Mouse (Mus musculus) bone marrow, adult 2 months (tissue): ENCODE data around the gene Olfr1466. TPM values are rescaled to one million over a fixed set of nuclear protein-coding genes. Genes with fewer than 3 reads are reported as not detected.

Experiments
- H3K27ac ChIP-seq: fragments of 200-500 bp; 2 replicates; pipeline ENCODE4 v1.5.1; 2012; ENCODE audit warnings: low read depth, mild to moderate bottlenecking, control low read depth, inconsistent platforms, low read length; ENCODE audit not compliant: control insufficient read depth, poor library complexity, insufficient read depth
- H3K4me1 ChIP-seq: fragments of 200-500 bp; 2 replicates; pipeline ENCODE4 v1.6.1; 2011; ENCODE audit warnings: low read length; ENCODE audit not compliant: control insufficient read depth, insufficient read depth
- H3K4me3 ChIP-seq: fragments of 200-500 bp; replicated peaks from 2 replicates; pipeline ENCODE3; 2011; ENCODE audit warnings: mild to moderate bottlenecking, low read depth, low read length, control low read depth; ENCODE audit not compliant: control insufficient read depth
- CTCF ChIP-seq: fragments of 200-500 bp; IDR thresholded peaks from 2 replicates; pipeline ENCODE4 v1.5.1; 2011; ENCODE audit warnings: low read length, control low read depth; ENCODE audit not compliant: control insufficient read depth, insufficient read depth
- POLR2A ChIP-seq: fragments of 200-500 bp; IDR thresholded peaks from 2 replicates; pipeline ENCODE4 v1.6.1; 2011; ENCODE audit warnings: low read depth, mild to moderate bottlenecking, control low read depth, low read length, borderline replicate concordance; ENCODE audit not compliant: control insufficient read depth
- WGBS: fragments of 180-500 bp; shearing (Covaris S2); methylation state at CpG from one replicate; pipeline ENCODE4 v1.1.7; 2018; 5-methylcytosine and 5-hydroxymethylcytosine counted together
- polyA plus RNA-seq: library from polyadenylated mRNA; stranded (reverse); fragments of >200 nt; gene quantifications from 2 replicates; pipeline ENCODE4 v1.2.4, GENCODE M21; 2011; ENCODE audit warnings: low replicate concordance; ENCODE audit not compliant: missing spikeins, insufficient read depth, insufficient read length

The Olfr1466 gene
- not detected in 2 replicates for polyA plus RNA-seq

DNA sequence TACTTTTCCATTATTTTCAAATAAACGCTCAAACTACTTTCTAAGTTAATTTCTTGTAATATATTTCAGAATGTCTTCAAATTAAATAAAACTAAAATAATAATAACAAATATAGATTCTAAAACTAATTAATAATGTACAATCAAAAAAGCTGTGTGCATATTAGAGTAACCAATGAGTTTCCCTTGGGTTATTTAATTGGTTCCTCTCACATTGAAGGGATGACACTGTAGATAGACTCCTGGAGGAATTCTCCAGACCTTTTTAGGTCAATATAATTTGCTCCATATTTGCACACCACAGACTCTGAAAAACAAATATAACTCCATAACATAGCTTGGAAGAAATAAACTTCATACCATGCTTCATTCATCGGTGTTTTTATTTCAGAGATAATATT lies at the start of gene Olfr1466:
Gene Olfr1466 (plus strand): TSS at position 301 of the 400 bp plus-strand sequence.
- 76% methylated on average over 2 of the region's 2 CpGs for WGBS
- TF ChIP-seq POLR2A: no peak
- TF ChIP-seq CTCF: no peak
- Histone ChIP-seq H3K4me1 (no peaks in the 10 kb centered on the region), H3K4me3 (no peak within 1 kb of the TSS), H3K27ac (no peak within 1 kb of the TSS)

- Histone ChIP-seq H3K4me1 (no peaks in the 10 kb centered on the region), H3K27ac (no peak within 1 kb of the TSS), H3K4me3 (no peak within 1 kb of the TSS)
- TF ChIP-seq CTCF: no peak
- TF ChIP-seq POLR2A: no peak
Observed at GRCm38 (mm10) chr19:13315441-13315840, 23.2 kb upstream of the Olfr1466 start, which contains the start of gene Olfr1465. TSS of gene Olfr1465 (minus strand) at chr19:13315541.

- Histone ChIP-seq H3K4me1 (no peaks in the 10 kb centered on the region), H3K4me3 (no peak within 1 kb of the TSS), H3K27ac (no peak within 1 kb of the TSS)
- TF ChIP-seq POLR2A (no peak), CTCF (no peak)
- WGBS: 58% methylated on average over 2 of the region's 2 CpGs
Observed at GRCm38 (mm10) chr19:13361936-13362335, 23.3 kb downstream of the Olfr1466 start, which contains the start of gene Olfr1467. TSS of gene Olfr1467 (plus strand) at chr19:13362236.

Other genes with a start within 250 kb of the Olfr1466 start
- not detected in 2 replicates for gene Olfr1457, start 241.0 kb upstream of the Olfr1466 start, polyA plus RNA-seq
- gene Olfr1458, start 232.1 kb upstream of the Olfr1466 start, polyA plus RNA-seq: not detected in 2 replicates
- gene Olfr1459, start 189.3 kb upstream of the Olfr1466 start, polyA plus RNA-seq: 0.17 TPM in 1 of 2 replicates, not detected in the other
- gene Olfr1461, start 175.9 kb upstream of the Olfr1466 start, polyA plus RNA-seq: not detected in 2 replicates
- gene Olfr1462, start 153.1 kb upstream of the Olfr1466 start, polyA plus RNA-seq: not detected in 2 replicates
- not detected in 2 replicates for gene Olfr1463, start 107.5 kb upstream of the Olfr1466 start, polyA plus RNA-seq
- gene Olfr1465, start 23.3 kb upstream of the Olfr1466 start, polyA plus RNA-seq: not detected in 2 replicates
- gene Olfr1467, start 23.4 kb downstream of the Olfr1466 start, polyA plus RNA-seq: 0.27 and 0.55 TPM in 2 replicates
- not detected in 2 replicates for gene Olfr1469, start 69.0 kb downstream of the Olfr1466 start, polyA plus RNA-seq
- gene Olfr1471, start 104.5 kb downstream of the Olfr1466 start, polyA plus RNA-seq: not detected in 2 replicates
- not detected in 2 replicates for gene Olfr1472, start 117.2 kb downstream of the Olfr1466 start, polyA plus RNA-seq
- gene Olfr1474, start 130.7 kb downstream of the Olfr1466 start, polyA plus RNA-seq: not detected in 2 replicates
- not detected in 2 replicates for gene Olfr1475, start 141.3 kb downstream of the Olfr1466 start, polyA plus RNA-seq
- gene Olfr1477, start 161.7 kb downstream of the Olfr1466 start, polyA plus RNA-seq: not detected in 2 replicates
- gene Olfr1480, start 189.1 kb downstream of the Olfr1466 start, polyA plus RNA-seq: not detected in 2 replicates
- not detected in 2 replicates for gene Olfr1484, start 244.6 kb downstream of the Olfr1466 start, polyA plus RNA-seq